Mouse (Mus musculus): Measurements from ENCODE around the gene Olfr27.

The Olfr27 gene

DNA sequence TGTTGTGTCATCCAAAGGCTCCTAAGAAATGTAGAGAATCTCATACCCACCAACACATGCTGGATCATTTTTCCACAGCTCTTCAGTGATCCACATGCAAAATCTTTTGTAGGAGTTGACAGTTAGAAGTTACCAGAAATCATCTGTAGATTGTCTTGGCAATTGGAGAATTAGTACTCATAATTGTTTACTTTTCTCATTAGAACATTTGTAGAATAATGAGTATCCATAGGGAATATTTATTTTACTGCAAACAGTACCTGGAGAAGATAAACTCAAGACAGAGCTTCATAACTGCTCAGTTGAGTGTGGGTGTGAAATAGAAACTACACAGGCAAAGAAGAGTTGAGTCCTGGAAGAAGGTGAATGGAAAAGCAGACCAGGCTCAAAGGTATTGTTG is at the start of gene Olfr27:
Olfr27 (plus strand) TSS at position 301 of the 400 bp plus-strand sequence.
- no peak for DNase-seq (ENCODE audit: low spot score in 2 of 2)

DNA sequence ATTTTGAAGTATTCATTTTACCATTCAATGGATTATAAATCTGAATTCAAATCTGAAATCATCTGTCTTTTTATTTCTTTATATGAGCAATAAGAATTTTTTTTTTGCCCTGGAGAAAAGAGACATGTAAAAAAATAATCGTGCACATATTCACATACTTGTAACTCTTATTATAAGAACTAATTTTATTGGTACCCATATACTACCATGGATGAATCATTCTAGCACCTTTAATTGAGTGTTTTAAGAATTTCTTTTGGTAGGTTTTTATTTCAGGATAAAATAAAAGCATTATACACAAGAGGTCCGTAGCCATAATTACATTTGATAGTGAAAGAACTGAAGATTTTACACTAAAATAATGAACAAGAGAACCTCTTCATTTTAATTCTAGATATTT is 49.1 kb upstream of the Olfr27 start, which contains the start of gene Olfr938:
Olfr938 (minus strand) TSS at position 101 of the 400 bp plus-strand sequence.
- no peak for DNase-seq (ENCODE audit: low spot score in 2 of 2)

DNA sequence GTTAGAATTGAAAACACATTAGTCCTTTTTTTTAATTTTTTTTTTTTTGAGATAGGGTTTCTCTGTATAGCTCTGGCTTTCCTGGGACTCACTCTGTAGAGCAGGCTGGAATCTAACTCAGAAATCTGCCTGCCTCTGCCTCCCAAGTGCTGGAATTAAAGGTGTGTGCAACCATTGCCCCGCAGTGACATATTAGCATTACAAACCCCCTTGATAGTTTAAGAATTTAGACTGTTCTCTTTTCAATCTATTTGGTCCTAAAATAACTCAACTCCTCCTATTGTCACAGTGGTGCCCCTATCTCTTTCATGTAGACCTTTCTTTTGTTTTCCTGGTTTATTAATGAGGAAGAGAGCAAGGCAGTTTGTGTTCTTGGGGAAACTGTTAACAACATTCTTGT is 605 bp upstream of the Olfr27 start:
- no peak for DNase-seq (ENCODE audit: low spot score in 2 of 2)

DNA sequence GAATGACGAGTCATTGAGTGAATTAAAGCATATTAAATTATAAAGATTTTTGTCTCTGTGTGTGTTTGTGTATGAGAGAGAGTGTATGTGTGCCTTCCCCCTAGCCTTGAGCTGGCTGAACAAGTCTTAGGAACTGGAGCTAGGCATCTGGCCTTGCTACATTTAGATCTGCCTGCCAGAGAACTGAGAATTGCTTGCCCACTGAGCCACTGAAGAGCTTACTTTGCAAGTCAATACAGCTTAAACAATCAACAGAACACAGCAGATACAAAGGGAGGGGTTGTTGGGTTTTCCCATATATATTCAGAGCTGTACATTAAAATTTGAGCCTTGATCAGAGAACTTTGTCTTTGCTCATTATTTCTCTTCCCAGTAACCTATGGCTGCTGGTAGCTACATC is 24.5 kb downstream of the Olfr27 start:
- no peak for DNase-seq (ENCODE audit: low spot score in 2 of 2)

DNA sequence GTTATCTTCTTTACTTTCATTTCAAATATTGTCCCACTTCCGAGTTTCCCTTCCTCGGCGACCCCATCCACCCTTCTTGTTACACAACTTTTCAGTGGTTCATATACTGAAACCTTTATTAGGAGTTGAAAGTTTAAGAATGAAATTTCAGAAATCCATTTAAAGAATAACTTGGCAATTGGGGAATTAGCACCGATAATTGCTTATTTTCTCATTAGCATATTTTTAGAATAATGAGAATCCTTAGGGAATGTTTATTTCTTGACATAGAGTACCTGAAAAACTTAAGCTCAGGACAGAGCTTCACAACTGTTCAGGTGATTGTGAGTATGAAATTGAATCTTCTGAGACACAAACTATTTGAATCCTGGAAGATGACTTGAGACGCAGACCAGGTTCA is 38.1 kb downstream of the Olfr27 start, which contains the start of gene Olfr943:
Olfr943 (plus strand) TSS at position 301 of the 400 bp plus-strand sequence.
- DNase-seq (ENCODE audit: low spot score in 2 of 2), result no peak
